Mouse (Mus musculus) thymus, adult 18-20 months (tissue): ENCODE results near the gene Fra10ac1.

Source experiments
- DNase-seq, 2 experiments: peaks; one replicate each; pipeline ENCODE4 v3.0.0; 2022; ENCODE audit warnings: mixed read lengths in 2 of 2

The Fra10ac1 gene

DNA sequence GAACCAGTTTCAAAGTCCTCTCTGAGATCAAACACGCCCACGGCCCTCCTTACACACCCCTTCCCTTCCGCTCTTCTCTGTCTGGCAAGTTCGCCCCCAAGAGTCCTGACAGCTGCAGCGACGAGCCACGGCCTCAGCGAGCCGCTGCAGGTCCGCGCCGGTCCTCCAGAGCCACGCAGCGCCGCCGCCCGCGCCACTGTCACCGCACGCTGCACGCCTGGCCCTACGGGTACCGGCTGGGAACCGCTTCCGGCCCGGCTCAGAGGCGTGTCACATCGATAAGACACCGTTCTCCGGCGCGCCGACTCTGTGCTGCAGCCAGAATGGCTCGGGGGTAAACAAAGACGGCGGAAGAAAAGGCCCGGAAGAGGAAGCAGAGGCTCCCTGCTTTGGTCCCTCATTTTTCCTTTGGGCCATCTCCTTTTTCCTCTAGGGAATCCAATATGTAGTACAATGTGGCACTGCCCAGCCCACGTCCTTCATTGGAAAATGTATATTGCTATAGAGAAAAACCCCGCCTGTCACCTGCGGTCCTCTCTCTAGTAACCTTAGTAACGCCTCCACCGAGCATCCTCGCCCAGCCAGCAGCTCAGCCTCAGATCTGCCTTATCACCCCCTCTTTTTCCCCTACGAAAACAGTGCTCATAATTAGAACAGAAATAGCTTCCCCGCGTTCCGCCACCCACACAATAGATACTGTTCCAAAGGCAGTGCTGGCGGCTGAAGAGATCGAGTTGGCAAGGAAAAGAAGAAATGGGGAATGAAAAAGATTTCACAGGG, at the start of gene Fra10ac1:
TSS of gene Fra10ac1 (minus strand) at position 252 of the 780 bp plus-strand sequence.
- peak; percentile 75 to 78 for DNase-seq

DNA sequence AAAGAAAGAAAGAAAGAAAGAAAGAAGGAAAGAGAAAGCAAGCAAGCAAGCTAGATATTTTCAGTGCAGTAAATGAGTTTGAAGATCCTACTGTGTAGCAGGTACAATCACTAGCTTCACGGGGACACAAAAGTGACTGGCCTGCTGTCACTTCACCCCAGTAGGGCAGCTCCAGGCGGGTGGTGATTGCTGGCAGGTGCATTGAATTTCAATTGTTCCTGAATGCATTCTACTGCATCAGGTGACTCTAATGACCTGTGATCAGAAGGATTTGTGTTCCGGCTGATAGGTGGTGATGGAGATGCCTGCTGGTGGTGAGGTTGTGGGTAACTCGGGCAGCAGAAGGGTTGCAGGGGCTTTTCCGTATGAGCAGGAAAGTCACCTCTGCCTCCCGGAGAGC, 47.1 kb upstream of the Fra10ac1 start:
- DNase-seq: no peak

DNA sequence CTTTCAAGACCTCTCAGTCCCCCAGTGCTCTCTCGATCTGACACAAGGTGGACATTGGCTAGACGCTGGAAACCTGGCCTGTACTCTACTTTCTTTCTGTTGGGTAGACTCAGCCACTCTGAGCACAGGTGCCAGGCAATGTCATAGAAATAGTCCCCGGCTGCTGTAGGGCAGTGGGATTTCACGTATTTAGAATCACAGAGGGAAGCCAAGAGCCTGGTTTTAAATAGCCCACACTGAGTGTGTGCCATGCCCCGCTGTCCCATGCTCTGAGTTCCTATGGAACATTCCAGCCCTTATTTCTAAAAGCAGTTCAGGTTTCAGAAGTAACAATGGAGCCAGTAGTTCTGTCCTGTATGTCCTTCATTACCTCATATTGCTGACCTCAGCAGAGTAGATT, 43.5 kb upstream of the Fra10ac1 start:
- no peak for DNase-seq

GRCm38 (mm10) chr19:38265767-38266166, 41.8 kb upstream of the Fra10ac1 start:
- DNase-seq: no peak

DNA sequence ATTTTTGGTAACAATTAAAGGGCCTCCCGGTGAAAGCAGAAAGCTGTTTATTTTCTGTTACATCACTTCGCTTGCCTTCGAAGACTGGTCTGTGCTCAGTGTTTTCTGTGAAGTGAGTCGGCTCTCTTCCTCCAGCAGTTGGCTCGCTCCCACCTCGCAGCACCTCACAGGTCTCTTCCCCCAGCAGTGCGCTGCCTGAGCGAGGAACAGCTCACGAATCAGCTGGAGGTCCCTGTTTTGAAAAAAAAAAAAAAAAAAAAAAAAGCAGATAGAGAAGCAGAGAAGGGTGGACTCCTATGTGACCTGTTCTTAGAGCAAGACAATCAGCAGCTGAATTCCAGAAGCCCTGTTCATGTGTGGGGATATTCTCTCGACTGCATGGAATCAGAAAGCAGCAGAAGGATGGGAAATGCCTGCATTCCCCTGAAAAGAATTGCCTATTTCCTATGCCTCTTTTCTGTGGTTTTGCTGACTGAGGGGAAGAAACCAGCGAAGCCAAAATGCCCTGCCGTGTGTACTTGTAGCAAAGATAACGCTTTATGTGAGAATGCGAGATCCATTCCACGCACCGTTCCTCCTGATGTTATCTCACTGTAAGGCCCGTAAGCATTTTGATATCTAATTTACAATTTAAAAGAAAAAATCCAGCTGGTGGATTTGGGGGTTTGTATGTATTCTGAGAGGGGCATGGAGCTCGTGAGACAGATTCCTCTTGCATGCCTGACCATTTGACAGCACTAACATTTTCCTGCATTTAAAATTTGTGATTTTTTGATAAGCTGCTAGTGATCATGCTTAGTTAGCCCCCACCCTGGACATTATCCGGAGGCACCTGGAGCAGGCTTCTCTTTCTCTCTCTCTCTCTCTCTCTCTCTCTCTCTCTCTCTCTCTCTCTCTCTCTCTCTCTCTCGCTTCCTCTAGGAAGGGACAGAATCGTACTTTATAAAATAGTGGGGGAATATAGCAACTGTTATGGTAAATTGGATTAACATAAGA, 40.8 kb upstream of the Fra10ac1 start, which contains the start of gene Lgi1:
TSS of gene Lgi1 (plus strand) at position 32 of the 996 bp plus-strand sequence.
- no peak for DNase-seq

- DNase-seq: no peak
Measured at GRCm38 (mm10) chr19:38263829-38264504, 40.0 kb upstream of the Fra10ac1 start.

GRCm38 (mm10) chr19:38261351-38261750, 37.4 kb upstream of the Fra10ac1 start:
- DNase-seq: no peak

DNA sequence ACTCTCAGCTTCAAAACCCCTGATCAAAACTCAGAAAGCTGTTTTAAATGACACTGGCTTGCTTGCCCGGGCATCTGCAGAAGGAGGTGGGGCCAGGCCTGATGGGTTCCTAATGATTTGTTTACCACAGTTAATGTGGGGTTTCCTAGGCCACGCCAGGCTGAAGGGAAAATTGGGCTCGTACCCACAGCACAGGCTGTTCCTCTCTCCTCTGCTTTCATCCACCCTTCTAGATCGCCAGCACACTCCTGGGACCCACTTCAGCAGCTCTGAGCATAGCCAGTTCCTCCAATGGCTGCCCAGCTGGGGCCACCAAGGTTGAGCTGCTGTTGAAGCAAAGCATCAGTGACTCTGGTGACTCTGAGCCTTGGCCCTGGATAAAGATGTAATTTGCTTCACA, 36.4 kb upstream of the Fra10ac1 start:
- DNase-seq: no peak

- no peak for DNase-seq
Measured at GRCm38 (mm10) chr19:38259436-38259835, 35.5 kb upstream of the Fra10ac1 start.

DNA sequence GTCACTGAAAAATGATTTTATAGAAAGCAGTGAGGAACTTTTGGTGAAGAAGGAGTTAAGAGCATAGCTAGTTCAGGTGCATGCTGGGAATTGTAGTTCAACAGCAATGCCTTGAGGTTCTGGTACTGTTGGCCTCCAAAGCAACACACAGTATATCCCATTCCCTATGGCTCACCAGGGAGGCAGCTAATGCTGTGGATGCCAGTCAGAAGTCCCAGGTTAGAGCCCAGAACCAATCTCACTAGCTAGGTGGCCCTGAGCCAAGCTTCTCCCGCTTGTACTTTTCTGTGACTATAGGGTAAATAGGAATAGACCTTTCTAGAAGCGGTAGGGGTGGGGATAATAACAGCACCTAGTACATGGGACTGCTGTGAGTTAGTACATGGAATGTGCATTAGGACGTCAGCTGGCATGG, 34.7 kb upstream of the Fra10ac1 start:
- DNase-seq: no peak

GRCm38 (mm10) chr19:38253796-38254195, 29.8 kb upstream of the Fra10ac1 start:
- no peak for DNase-seq

- DNase-seq: no peak
Measured at GRCm38 (mm10) chr19:38249627-38250026, 25.7 kb upstream of the Fra10ac1 start.

DNA sequence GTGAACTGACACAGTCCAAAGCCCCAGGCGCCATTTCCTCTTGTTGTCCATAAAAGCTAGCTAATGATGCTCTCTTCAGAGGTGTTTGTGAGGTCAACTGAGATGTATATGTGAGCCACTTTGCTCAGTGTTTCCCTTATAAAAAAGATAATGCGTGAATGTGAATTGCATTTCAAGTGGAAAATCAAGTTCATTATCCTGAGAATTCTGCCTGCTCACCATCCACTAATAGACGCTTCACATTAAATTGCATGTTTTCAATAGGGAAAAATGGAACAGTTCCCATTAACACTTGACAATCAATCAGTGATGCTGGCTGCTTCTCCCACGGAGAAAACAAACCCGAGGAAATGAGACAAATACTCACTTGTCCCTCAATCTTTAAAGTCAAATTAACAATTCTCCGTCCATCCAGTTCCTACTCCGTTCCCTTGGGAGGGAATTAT, 22.2 kb upstream of the Fra10ac1 start:
- no peak for DNase-seq

- no peak for DNase-seq
Measured at GRCm38 (mm10) chr19:38245361-38246176, 21.6 kb upstream of the Fra10ac1 start.

DNA sequence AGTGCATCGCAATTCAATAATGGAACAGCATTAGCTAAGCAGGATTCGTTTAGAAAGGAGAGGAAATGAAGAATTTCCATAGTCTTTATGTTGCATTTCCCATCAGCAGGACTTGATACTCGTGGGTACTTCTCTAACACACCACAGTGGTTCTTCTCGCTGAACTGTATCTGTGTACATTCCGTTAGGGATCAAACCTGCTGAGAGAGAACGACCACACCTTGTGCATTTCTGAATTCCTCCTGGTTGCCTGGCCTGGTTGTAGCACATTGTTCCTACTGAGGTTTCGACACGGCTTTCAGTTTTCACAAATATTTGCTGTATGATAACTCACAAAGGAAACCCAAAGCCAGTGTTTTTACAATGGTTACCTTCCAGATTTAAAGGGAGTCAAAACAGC, 20.8 kb upstream of the Fra10ac1 start:
- DNase-seq: no peak

- no peak for DNase-seq
Measured at GRCm38 (mm10) chr19:38242314-38242852, 18.4 kb upstream of the Fra10ac1 start.

- DNase-seq: no peak
Measured at GRCm38 (mm10) chr19:38238213-38238951, 14.4 kb upstream of the Fra10ac1 start.

- DNase-seq: no peak
Measured at GRCm38 (mm10) chr19:38237834-38238212, 13.9 kb upstream of the Fra10ac1 start.

DNA sequence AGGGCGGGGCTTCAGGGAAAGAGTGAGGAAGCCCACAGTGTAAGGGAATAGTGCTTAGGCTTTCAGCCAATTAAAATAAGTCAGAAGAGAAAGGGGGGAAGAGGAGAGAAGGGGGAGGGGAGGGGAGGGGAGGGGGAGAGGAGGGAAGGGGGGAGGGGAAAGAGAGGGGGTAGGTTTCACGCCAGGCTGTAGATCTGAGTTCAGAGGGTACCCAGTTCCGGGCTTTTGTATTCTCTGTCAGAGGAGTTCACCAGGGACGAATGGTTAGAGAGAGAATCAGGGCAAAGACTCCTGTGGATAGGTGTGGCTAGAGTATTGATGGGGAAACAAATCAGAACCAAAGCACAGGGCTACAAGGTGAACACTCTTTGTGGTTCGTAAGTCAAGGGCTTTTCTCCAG, 12.6 kb upstream of the Fra10ac1 start:
- no peak for DNase-seq

DNA sequence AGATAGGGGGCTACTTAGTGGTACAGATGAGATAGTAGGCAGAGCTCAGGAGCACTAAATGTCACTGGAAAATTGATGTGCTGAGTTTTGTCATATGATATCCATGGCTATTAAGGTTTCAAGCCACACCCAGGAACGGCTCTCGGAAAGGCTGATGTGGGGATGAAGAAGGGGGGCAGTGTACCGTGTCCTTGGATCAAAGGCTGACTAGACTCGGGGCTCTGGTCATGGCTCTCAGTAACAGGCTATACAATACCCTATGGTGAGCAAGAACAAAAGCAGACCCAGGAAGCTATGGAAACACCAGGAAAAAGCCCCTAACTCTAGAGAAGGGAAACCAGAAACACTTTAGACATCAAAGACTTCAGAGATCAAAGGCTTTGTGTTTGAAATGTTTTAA, 8.6 kb upstream of the Fra10ac1 start:
- no peak for DNase-seq

GRCm38 (mm10) chr19:38232087-38232486, 8.1 kb upstream of the Fra10ac1 start:
- no peak for DNase-seq
